Mouse (Mus musculus) right cerebral cortex, postnatal 14 days (tissue): ENCODE measurements at regions not wholly inside any gene's neighbourhood (a gene's known extent, or its start where the extent isn't known, plus 50 kb on each side); places are given as distances from the start of the nearest gene placed in this dataset.
"Not testable (repeated sequence)": the region's sequence is repeated elsewhere in the genome, so short reads cannot be mapped to it uniquely, and the experiment has no call there.

Experiments used
- DNase-seq: peaks from one replicate; pipeline ENCODE4 v3.0.0; 2022

DNA sequence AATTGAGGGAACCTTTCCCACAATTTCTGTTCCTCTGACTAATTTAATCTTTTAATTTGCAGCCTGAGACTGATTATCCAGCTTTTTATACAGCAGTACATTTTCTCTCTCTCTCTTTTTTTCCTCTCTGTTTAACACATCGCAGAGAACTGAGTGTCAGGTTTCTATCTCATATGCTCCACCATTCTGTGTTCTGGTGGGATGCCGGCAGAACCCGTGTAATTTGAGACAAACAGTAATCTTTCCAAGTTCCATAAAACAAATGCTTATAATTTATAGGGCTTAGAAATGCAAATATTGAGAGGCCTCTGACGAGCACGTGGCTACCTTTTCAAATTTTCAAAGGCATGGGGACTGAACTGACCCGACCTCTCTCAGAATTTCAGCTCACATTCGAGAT is 59.1 kb downstream of the Zbtb18 start:
- no peak for DNase-seq

DNA sequence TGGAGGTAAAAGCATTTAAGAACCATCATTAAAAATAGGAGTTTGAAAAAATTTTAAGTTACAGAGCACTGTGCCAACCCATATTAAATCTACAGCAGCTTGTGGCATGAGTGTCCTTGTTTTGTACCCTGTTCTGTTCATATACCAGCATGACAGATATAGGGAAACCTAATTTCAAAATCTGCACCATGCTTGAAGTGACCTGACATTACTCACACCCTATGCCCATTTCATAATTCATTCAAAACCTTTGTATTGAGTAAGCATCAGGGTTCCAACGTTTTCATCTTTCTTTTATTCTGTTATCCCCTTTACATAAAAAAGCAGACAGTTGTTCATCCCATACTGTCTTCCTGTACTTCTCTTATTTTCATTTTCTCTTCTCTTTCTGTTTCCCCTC is 61.8 kb downstream of the Zbtb18 start:
- DNase-seq, result no peak

GRCm38 (mm10) chr1:177504743-177505142 is 62.6 kb downstream of the Zbtb18 start:
- no peak for DNase-seq

- DNase-seq, result not testable (repeated sequence)
Measured at GRCm38 (mm10) chr1:177507398-177507797, 65.2 kb downstream of the Zbtb18 start.

DNA sequence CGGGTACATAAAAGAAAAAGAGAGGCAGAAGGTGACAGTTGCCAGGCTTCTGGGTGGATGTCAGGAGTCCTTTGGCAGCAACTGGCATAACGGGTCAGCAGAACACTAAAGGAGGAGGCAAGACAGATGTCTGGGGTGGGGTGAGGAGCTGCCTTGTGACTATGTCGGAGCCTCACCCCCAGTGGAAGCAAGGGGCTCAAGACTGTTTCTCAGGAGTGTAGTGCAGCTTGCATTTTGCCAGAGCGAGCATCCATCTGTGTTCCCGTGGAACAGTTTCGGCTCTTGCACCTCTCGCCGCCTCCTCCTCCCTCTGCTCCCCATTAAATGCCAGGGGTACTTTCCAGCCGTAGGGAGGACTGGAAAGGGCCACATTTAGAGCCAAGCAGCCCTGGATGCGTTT is 67.6 kb downstream of the Zbtb18 start:
- DNase-seq, result no peak

DNA sequence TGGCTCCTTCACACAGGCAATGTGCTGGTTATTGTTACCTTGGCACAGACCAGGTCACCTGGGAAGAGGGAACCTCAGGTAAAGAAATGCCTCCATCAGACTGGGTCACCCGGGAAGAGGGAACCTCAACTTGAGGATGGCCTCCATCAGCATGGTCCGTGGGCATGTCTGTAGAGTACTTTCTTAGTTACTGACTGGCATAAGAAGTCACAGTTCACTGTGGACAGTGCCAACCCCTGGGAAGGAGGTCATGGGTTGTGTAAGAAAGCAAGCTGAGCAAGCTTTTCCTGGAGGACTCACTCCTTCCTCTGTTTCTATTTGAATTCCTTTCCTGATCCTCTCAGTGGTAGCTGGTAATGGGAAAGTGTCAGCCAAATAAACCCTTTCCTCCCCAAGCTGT is 70.0 kb downstream of the Zbtb18 start:
- no peak for DNase-seq

GRCm38 (mm10) chr1:177517934-177518610 is 75.9 kb downstream of the Zbtb18 start:
- no peak for DNase-seq

GRCm38 (mm10) chr1:177518897-177519513 is 76.9 kb downstream of the Zbtb18 start:
- no peak for DNase-seq

- DNase-seq, result no peak
Measured at GRCm38 (mm10) chr1:177521110-177521509, 79.0 kb downstream of the Zbtb18 start.

GRCm38 (mm10) chr1:177525141-177525540 is 83.0 kb downstream of the Zbtb18 start:
- DNase-seq, result no peak

DNA sequence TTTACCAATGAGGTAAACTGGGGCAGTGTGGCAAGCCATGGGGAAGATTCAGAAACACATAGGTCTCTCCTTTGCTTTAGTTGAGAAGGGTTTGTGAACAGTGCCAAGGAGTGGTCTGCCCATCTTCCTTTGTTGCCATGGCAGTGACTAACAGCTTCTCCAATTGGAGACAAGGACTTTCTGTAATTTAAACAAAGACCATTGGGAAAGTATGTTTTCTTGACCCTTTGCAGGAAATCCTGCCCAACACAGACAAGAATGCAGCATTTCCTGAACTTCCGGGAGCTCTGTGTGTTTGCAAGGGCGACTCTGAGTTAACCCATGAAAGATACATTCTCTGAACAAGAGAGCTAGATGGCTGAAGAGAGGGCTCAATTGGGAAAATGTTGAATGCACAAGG is 89.6 kb downstream of the Zbtb18 start:
- DNase-seq, result no peak

GRCm38 (mm10) chr1:177532656-177533055 is 90.5 kb downstream of the Zbtb18 start:
- DNase-seq, result no peak

GRCm38 (mm10) chr1:177533332-177533731 is 91.2 kb downstream of the Zbtb18 start:
- no peak for DNase-seq

DNA sequence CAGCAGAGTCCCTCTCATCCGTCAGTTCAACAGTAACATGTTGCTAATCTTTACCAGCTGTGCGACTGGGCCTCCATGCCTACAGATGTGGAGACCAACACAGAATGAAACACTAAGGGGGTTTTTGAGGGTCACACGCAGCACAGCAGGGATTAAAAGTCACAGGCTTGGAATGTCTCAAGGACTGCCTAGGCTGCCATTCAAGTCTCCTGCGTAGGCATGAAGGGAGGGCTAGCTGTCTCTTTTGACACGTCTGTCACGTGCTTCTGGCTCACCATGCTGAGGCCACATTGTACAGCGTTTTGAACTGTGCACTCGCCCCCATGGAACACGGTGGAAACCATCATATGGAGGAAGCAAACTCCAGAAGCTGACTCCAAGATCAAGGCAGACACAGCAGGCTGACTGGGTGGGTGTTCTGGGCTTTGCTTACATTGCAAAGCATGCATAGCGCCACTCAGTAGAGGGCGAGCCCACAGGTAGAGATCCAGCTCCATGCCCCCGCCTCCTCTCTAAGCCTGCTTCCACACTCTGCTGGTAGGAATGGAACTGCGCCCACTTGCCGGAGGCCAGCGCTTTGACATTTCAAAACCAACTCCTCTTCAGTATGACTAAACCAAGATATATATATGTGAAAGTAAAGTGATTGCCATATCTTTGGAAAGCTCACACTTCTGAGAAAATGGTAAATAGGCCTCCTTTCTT is 103.0 kb downstream of the Zbtb18 start:
- peak; percentile 31 for DNase-seq

DNA sequence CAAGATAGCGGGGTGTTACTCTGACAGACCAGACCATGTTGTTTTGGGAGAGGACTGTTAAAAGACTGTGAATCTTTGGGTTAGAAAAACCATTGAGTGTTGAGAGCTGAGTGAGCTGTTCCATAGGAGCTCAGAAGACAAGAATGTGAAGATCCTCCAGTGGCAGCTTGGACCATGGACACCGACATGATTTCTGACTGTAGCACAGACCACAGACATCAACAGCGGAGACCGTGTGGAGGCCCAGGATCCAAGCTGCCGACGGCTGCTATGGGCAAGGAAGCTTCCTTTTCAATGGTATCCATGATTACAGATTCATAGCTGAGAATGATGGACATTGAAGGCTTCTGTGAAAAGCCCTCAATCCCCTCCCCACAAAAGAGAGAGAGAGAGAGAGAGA is 105.6 kb downstream of the Zbtb18 start:
- DNase-seq, result no peak

DNA sequence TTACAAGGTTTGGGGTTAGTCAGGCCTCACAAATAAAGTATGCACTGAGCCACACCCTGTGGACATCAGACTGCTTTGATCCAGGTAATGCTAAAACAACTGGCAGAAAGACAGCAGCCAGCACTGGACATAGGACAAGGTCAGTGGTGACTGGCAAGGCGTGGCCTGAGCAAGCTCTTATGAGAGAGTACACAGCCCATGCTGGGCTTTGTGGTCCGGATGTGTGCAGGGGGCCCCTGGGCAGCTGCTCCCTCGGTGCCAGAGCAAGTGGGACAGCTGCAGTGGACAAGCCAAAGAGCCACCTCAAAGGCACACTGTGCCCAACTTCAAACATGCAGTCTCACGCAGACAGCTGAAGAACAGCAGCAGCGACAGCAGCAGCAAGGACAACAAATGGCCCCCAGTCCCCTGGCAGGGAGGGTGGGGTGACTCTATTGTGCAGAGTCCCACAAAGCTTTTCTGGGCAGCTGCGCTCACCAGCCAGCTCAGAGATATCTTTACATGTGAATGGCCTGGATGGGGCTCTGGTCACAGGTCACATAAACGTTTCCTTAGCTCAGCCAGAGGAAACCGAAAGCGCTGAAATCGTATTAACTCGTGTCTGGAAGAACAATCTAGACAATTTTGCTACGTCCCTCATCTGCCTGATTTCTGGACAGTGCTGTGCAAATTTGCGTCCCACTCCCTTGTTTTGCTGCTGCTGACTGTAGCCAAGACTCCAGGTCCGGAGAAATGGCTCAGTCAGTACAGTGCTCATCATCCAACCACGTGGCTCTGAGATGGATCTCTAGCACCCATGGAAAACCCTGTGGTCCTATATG is 113.5 kb downstream of the Zbtb18 start:
- no peak for DNase-seq

- DNase-seq, result no peak
Measured at GRCm38 (mm10) chr1:177557432-177557831, 115.3 kb downstream of the Zbtb18 start.

- DNase-seq, result no peak
Measured at GRCm38 (mm10) chr1:177557856-177558255, 115.7 kb downstream of the Zbtb18 start.

DNA sequence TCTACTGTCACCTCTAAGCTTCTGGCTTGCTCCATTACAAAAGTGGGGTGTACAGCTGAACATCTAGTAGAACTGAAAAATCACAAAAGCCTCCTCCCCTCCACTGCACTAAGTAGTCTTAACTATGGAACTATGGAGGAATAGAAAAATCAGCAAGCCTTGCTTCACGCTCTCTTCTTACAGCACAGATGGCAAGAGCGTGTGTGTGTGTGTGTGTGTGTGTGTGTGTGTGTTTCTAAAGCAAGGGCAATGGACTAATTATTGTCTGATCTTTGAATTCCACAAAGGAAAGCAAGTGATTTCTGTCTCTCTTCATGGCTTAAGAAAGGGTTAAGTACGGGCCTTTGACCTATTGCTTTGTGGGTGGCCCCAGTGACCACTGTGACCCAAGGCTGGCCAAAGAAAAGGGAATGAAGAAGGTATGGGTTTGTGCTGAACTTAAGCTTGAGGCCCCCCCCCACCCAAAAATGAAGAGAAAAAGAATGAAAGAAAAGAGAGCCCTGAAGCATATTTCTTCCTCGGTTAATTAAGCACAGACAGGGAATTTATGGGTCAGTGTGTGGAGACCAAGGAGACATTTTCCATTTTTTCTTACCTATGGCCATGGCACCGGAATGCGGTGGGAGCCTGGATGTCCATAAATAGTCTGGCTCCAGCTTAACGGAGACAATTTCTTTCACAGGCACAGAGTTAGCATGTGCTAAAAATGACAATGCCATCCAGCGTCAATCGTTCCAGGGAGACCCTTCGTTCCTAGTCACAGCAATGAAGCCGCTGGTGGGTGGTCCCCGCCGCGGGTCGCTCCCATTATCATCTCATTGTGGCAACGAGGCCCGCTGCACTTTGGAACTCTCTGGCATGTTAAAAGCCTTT is 119.8 kb downstream of the Zbtb18 start:
- DNase-seq, result no peak

DNA sequence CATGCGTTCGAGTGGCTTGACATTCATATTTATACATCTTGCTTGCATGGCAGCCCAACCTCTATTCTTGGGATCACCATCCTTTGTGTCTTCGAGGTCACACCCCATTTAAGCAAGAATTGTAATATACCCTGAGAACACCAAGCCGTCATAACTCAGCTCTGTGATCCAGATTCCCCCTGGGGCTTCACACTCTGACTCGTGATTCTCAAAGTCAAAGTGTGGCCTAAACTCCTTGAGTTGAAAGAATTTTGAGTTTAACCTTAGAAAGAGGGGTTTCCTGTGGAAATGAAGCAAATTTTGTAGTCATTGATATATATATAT is 120.4 kb downstream of the Zbtb18 start:
- DNase-seq, result no peak

DNA sequence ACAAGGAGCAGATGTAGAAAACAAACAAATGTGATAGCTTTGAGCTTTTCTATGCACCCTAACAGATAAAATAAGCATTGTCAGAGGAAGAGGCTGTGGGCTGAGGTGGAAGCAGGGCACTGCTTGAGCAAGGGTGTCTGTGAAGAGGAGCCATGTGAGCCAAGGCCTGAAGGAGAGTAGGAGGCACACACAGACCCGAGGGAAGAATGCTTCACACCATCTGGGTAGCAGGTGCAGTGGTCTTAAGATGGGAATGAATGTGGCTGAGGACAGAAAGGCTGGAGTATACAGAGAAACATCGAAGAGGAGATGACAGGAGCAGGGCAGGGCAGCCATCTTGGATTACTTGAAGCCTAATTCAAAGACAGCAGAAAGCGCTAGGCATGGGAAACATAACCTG is 123.5 kb downstream of the Zbtb18 start:
- DNase-seq, result no peak

GRCm38 (mm10) chr1:177568056-177568816 is 126.1 kb downstream of the Zbtb18 start:
- no peak for DNase-seq
